Mouse (Mus musculus) inflammation-experienced regulatory T-cells, adult 6 months (primary cell): ENCODE data around the gene Slc2a13. TPM values are rescaled to one million over a fixed set of nuclear protein-coding genes. Genes with fewer than 3 reads are reported as not detected.

Experiments
- ATAC-seq: one replicate; pipeline ENCODE4 v1.8.0; 2017
- polyA plus RNA-seq, 3 experiments: library from polyadenylated mRNA; unstranded; fragments of 100-300 nt; shearing (Covaris generic); gene quantifications; one replicate each; pipeline ENCODE4 v1.2.1; 2017

Gene Slc2a13
- polyA plus RNA-seq, 3 experiments from 2014 or later = not detected

DNA sequence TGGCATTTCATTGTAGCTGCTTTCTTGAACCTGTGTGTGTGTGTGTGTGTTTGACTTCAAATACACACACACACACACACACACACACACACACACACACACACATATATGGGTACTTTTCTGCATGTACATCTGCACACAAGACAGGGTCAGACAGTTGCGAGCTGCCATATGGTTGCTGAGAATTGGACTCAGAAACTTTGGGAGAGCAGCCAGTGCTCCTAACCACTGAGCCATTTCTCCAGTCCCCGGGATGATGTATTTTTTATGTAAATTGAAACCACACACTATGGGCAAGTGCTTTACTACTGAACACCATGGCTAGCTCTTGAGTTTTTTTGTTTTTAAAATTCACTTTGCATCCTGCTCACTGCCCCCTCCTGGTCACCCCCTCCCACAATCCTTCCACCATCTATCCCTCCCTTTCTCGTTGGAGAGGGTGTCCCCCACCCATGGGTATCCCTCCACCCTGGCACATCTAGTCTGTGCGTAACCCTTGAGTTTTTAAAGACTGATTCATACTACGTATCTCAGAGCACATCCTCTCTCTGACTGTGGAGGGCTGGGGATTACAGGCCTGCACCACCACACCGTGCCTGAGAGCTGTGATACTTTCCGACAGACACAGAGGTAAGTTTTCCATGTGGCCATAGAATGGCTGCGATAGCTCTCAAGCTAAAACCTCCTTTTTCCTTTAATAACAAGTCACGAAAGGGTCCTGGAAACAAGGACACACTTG, 200.4 kb downstream of the Slc2a13 start:
- no peak for ATAC-seq

DNA sequence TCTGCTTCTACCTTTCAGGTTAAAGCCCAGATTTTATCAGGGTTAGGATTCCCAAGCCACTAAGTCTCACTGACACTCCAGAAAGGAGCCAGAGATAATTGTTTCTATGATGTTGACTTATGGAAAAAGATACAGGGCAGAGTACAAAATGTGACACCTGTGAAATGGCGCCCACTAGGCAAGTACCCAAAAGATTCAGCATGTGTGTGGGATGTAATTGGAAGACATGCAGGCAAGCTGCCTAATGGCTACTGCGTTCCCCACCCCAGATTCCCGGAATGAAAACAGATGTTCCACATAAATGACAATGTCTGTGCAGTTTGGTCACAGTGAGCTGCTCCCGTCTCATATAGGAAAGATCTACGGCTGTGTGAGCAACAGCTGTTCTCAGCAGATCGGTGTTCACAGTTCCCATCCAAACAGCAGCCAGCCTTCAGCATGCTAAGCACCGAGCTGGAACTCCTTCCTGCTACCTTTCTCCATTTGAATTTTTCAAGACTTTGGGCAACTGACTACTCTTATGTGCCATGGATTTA, 201.1 kb downstream of the Slc2a13 start:
- no peak for ATAC-seq

DNA sequence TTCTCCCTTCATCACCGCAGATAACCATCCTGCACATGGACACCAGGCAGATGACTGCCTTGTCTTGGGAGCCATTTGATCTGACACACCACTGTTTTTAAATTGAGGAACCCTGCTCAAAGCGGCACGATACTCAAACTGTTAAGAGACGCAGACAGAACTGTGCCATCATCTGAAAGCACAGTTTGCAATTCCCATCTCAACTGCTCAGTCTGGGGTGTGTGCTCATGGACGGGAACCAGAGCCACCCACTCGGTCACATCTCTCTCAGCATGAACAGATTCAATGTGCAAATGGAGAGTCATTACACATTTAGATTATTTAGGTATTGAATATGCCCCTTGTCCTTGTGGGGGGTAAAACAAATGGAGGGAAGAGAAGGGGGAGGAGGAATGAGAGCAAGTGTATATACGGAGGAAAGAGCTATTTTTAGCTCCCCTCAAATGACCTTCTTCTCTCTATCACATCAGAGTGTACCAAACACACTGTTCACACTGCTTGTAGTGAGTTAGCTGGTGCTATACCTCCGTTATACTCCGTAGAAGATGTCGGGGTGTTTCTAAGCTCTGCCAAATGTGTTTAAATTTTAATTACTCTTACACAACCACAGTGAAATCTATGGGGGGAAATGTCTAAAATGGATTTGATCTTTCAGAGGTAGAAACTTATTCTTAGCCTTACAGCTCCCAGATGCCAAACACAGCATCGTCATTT, 203.2 kb downstream of the Slc2a13 start:
- no peak for ATAC-seq

DNA sequence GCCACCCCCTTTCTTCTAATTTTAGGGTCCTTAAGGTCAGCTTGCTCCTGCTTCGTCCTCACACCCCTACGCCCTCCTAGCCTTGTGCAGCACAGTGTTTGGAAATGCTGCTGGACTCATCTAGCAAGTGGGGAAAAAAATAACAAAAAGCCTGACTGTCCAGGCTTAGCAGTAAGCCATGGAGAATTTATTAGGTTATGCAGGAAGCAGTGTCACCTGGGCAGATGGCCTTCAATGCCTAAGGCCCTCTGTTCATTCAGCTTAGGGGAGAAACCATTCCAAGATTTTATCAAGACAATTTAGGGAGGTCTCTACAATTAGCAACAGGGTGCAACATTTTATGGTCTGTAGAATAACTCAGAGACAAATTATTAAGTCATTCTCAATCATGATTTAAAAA, 212.6 kb downstream of the Slc2a13 start:
- ATAC-seq = no peak

DNA sequence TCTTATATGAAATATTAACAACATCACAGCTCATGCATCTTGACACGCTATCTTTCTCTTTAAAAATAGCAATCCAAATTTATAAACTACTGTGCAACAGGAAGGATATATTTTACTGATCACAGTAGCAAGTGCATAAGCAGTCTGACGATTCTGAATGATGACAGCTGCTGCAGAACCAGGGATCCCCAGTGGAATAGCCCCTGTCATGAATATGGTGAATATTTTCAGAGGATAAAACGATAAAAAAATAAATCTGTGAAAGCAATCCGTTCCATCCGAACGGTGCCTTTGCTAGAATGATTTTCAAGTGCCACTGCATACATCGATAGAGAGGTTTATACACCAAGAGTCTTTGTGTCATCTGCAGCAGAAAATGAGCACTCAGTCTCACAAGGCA, 222.1 kb downstream of the Slc2a13 start:
- no peak for ATAC-seq

DNA sequence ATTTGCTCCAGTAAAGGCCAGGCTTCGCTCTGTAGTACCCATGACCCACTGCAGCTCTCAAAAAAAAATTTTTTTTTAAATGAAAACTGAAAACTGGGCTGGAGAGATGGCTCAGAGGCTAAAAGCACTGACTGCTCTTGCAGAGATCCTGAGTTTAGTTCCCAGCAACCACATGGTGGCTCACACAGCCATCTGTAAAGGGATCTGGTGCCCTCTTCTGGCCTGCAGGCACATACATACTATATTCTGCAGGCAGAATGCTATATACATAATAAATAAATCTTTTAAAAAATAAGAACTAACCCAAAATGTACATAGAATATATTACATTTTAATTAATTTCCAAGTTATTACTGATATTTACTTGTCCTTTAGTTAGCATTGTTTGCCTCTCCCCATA, 234.7 kb downstream of the Slc2a13 start:
- no peak for ATAC-seq

DNA sequence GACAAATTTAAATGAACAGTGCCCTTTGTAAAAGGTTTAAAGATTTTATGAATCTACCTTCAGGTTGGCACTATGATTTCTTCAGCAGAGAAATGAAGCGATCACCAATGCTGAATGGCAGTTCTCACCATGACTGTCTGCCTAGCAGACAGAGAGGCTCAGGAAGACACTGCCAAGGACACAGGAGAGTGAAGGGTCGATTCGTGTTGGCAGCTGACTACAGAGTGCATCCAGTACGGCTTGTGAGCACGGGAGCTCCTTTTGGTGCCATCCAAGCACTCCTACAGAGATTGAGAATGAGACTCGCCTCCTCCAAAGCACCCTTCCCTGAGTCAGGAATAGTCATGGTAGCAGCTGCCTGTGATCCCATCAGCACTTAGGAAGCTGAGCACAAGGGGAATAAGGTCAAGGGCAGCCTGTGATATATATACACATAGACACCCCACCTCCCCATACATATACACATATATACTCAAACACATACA, 238.6 kb downstream of the Slc2a13 start:
- ATAC-seq = no peak

DNA sequence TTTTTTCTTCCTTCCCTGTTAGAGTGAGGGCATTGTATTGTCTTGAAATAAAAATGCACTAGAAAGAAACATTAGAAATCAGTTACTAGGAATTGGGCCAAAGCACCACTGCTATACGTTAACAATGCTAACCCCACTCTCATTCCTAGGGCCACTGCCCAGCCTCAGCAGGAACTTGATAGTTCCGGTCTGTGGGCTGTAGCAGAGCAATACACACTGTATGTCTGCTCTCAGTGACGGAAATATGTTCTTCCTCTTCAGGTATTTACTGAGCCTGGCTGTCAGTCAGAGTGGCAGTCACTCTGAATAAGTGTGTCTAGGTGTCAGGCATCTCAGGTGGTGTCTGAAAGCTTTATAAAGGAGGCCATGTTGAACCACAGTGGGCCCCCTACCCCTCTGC, 245.3 kb downstream of the Slc2a13 start:
- ATAC-seq = no peak

DNA sequence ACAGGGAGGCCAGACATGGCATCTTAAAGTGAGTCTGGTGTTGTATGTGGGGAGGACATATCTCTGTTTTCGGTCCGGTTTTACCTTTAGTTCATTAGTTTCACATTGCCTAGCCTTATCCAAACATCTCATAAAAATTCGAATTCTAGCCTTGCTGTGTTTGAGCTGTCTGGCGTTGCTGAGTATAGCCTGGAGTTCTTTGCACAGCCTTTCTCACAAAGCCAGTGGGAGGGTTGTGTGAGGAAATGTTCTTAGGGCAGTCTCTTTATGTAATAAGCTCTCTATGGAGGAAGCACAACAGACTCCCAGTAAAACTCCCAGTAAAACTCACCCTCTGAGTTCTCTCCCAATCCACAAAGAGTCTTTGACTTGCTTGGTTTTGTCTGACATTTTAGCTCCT, 246.0 kb downstream of the Slc2a13 start:
- no peak for ATAC-seq

DNA sequence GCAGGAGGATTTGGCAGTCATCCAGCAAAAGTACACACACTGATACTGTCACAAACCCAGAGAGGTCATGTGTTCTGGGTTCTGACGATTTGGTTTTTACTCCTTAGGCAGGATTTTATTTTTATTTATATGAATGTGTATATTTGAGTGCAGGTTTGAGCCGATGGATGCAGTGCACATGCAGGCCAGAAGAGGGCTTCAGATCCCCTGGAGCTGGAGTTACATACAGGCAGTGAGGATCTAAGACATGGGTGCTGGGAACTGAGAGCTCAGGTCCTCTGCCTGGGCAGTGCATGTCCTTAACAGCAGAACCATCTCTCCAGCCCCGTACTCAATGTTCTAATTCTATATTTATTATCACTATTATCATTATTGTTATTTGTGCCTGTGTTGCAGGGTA, 253.7 kb downstream of the Slc2a13 start:
- ATAC-seq = no peak

DNA sequence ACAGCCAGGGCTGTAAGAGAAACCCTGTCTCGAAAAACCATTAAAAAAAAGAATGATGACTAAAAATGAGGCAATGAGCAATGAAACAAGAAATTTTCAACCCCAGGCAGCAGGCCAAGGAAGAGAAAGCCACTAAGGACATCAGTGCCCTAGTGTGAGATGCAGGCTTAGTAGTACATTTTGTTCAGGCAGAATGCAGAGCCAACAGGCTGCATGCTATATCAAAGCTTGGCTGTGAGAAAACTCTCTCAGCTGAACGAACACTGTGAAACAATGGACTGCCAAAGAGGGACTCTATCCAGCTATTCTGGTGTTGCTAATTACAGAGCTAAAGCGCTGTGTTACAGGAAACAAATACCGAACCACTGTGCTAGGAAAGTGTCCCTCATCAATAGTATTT, 256.1 kb downstream of the Slc2a13 start:
- no peak for ATAC-seq

DNA sequence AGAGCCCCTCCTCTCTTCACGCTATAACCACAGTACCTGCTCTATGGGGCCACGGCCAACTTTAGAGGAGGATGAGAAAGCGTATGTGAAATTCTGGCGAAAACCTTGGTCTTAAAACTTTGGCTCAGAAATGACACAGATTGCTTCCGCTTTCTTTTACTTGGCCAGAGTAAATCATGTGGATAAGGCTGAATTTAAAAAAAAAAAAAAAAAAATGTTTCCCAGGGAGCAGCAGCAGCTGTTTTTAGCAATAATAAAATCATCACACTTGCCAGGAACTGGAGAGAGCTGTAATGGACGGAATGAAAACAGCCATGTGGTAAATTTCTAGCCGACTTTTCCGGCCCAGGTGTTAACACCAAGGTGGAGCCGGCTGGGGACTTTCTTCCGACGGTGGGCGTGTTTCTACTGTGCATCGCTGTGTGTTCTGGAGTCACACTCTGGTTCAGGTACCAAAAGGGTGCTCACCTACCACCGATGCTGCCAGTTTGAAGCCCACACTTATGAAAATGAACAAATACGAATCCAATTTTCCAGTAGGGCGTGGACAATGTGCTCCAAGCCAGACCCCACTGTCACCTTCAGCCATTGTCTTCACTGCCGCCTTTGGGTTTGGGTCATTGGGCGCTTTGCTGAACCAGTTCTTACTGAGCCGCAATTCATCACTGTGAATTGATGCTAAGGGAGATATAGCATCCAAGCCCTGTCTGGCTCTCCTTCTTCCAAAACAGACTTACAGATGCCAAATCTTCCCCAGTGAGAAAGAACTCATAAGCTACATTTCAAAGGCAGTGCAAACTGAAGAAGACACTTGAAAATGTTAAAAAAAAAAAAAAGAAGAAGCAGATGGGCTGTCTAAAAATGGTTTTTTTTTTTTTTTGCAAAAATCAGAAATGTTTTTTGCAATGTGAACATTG, 258.4 kb downstream of the Slc2a13 start:
- no peak for ATAC-seq

DNA sequence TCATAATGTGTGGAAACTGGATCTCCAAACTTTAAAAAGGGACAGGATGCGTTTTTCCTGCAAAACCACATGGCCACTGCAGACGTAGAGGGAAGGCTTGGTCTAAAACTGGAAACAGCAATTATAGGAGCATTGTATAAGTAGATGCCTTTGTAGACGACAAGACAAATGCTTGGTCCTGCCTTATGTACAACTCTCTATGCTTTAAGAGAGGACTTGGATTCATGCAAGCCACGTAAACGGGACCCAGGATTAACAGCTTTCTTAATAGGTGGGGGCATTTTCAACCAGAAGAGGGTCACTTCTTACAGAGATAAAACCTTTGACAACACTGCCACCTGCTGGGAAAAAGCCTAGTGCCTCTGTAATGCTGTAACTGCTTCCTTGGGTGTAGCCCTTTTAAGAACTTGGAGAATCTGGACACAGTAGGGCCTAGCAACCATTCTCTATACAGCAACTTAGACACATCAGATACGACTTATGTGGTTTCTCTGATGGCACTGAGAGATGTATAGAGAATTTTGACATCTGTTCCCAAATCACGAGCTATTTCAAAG, 268.7 kb downstream of the Slc2a13 start:
- no peak for ATAC-seq

DNA sequence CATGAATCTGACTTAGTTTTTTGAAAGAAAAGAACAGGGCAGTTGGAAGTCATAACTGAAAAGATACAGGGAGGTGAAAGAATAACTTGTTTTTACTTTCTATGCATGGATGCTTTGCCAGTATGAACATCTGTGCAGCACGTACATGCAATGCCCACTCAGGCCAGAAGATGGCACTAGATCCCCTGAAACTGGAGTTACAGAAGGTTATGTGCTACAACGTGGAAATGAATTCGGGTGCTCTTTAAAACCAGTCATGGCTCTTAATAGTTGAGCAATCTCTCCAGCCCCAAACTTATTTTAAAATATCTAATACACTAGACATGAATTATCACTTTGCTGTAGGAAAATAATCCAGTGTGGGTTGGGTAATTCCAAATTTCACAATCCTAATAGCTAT, 271.7 kb downstream of the Slc2a13 start:
- no peak for ATAC-seq

DNA sequence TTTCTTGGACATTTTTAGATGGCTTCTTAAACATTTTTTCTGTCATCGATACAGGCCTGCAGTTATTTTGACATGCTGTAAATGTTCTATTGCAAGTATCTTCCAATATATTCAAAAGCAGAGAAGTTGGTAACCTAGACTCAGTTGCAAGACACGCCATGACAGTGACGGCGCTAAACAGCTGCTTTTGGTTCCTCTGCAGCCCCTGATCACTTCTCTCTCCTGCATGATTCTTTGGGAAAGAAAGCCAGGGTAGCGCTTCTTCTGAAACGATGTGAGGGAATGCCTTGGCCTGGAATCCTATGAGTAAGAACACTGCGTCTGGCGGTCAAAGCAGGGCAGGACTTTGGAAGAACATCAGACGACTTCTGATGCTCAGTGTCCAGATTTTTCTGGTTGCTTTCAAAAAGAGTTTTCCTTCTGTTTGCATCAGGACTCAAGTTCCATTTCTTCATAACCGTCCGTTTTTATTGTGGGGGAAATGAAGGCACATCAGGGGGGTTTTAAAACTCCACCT, 273.7 kb downstream of the Slc2a13 start:
- ATAC-seq = no peak

DNA sequence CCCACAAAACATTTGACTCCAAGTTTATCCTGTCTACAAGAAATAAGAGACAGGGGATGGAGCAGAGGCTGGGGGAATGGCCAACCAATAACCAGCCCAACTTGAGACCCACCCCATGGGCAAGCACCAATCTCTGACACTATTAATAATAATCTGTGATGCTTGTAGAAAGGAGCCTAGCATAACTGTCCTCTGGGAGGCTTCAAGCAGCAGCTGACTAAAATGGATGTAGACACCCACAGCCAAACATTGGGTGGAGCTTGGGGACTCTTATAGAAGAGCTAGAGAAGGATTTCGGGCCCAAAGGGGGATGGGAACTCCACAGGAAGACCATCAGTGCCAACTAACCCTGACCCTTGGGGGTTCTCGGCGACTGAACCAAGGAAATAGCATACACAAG, 289.6 kb downstream of the Slc2a13 start:
- no peak for ATAC-seq

DNA sequence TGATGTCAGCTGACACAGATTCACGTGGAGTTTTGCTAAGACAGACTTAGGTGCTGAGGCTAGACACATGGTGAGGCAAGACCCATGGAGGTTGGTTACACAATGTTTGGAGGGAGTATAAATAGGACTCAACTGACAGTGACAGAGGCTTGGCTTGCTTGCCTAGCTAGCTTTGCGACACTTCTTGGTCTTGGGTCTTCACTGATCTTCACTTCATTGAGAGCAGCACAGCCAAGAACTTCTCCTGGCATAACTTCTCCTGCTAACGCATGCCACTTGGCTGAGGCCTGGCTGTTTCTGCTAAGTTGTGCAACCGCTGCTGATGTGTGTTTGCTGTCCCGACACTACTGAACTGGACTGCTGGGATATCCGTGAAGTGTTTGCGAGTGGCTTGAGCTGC, 290.2 kb downstream of the Slc2a13 start:
- ATAC-seq = no peak

DNA sequence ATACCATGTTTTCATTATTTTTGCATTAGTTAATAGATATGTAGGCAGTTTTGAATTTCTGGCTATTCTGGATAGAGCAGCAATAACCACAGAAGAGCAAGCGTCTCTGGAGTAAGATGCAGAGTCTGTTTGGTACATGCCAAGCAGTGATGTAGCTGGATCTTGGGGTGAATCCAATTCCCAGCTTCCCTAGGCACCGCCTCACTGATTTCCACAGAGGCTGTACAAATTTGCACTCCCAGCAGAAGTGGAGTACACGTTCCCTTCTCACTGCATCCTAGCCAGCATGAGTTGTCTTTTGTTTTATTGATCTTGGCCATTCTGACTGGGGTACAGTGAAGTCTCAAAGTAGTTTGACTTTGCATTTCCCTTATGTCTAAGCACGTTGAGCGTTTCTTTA, 291.5 kb downstream of the Slc2a13 start:
- no peak for ATAC-seq

DNA sequence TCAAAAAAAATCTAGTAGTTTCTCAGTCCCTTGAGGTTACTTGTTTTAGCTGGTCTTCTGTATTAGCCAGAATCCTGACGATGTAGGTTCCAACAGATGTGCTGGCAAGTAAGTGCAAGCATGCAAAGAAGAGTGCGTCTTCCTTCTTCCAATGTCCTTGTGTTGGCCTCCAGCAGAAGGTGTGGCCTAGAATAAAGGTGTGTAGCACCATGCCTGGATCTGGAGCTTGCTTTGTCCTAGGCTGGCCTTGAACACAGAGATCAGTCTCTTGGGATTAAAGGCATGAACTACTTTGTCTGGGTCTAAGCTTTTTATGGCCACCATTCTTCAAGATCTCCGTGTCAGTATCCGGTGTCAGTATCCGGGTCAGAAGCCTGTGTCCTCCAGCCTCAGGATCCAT, 293.5 kb downstream of the Slc2a13 start:
- ATAC-seq = no peak

DNA sequence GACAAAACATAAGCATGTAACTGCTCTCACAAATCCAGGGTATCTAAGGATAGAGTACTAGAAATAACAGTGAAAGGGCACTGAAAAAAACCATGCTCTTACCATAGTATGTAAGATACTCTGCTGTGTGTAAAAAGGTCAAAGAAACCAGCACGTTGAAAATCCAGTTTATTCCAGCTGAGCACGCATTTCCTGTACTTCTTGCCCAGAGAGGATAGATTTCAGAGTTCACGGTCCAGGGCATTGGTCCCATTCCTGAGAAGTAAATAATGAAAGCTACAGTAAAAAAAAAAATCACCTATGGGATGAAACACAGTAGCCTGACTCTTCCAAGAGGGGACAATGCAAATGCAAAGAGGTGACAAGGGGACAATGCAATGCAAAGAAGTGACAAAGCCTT, 297.1 kb downstream of the Slc2a13 start:
- no peak for ATAC-seq

DNA sequence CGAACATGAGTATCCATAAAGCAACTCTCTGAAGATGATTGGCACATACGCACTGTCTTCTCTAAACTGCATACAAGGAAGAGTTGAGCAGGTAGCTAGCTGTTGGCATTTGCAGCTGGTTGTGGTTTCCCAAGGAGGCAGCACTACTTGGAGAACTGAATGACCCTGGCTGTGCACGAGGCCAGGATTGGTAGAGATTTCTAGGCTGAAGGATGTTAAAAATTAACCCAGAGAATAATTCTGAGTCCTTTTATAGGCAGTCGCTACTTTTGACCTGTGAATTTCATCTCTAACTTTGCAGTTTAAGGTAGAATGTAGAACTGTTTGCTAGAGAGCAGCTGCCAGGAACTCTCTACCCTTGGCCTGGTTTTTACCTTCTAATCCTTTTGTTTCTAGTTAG, 304.5 kb downstream of the Slc2a13 start:
- ATAC-seq = no peak

DNA sequence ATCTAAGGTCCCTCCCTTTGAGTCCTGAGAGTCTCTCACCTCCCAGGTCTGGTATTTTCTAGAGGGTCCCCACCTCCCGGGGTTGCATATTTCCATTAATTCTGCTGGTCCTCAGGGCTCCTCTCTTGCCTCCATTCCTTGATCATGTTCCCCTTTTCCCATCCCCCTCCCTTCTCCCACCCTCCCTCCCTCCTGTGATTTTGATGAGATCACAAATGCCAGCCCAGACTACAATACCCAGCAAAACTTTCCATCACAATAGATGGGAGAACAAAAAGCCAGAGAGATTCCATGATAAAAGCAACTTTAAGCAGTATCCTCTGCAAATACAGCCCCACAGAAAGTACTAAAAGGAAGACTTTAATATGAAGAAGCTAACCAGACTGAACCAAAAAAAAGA, 309.1 kb downstream of the Slc2a13 start:
- no peak for ATAC-seq
